In genomic region chr7:144425953-144426352, GRCm38 (mm10) we compare ENCODE assay signal across 7 mouse cellular contexts. TPM values are rescaled to one million over a fixed set of nuclear protein-coding genes. Genes with fewer than 3 reads are reported as not detected.
A peak's percentile ranks its signal among the peaks of the same experiment; 100 is the strongest.
DNase-seq lines count a peak whose midpoint lies in the region; ATAC-seq and TF ChIP-seq lines count a peak whose summit lies in the region.

No protein-coding gene starts in this region.

- intact Hi-C loops in left cerebral cortex, postnatal 4 days (cut with DNase I): loop anchor here (2.0 to 5.0 kb wide), 2 partner anchors 209 to 344 kb away; no protein-coding TSS in a partner anchor

- peak; percentile 93 for TF ChIP-seq CTCF in liver, adult 2 months (IDR thresholded peaks at IDR 0.05; ENCODE audit: low read depth, low read length)
- peak; percentile 97 for TF ChIP-seq CTCF in olfactory bulb, adult 2 months (IDR thresholded peaks at IDR 0.05; ENCODE audit: insufficient read depth, low read depth, low read length)

- no peak overlapping the region for H3K27ac ChIP-seq in liver, adult 2 months (replicated peaks; ENCODE audit: insufficient read depth, low read depth, low read length)
- H3K27ac ChIP-seq in liver, embryonic 11.5 days (ENCODE audit: low read depth, low read length): no peak overlapping the region
- H3K27ac ChIP-seq in olfactory bulb, adult 2 months (ENCODE audit: insufficient read depth, low read depth, low read length): no peak overlapping the region

- WGBS in liver, adult 2 months: 13% methylated on average over 8 of the region's 8 CpGs
- WGBS in liver, embryonic 11.5 days: 13% methylated on average over 8 of the region's 8 CpGs
- WGBS in olfactory bulb, adult 2 months: 3% methylated on average over 8 of the region's 8 CpGs

- H3K36me3 ChIP-seq in liver, adult 2 months (ENCODE audit: control insufficient read depth, insufficient read depth, low read length): no peaks in the 10 kb centered on the region
- H3K36me3 ChIP-seq in liver, embryonic 11.5 days (ENCODE audit: control insufficient read depth, insufficient read depth, low read length): no peaks in the 10 kb centered on the region

- TF ChIP-seq POLR2A in liver, adult 2 months (IDR thresholded peaks at IDR 0.05; ENCODE audit: extremely low read depth, insufficient read depth, low read length): no peak
- TF ChIP-seq POLR2A in olfactory bulb, adult 2 months (IDR thresholded peaks at IDR 0.05; ENCODE audit: insufficient read depth, low read depth, low read length): no peak

- no peak overlapping the region for H3K4me2 ChIP-seq in liver, embryonic 11.5 days

- no peaks in the 10 kb centered on the region for H3K79me2 ChIP-seq in liver, adult 2 months (ENCODE audit: control insufficient read depth, insufficient read depth, low read length)

- H3K27me3 ChIP-seq in liver, adult 2 months (ENCODE audit: control insufficient read depth, insufficient read depth, low read length): no peaks in the 10 kb centered on the region
- no peaks in the 10 kb centered on the region for H3K27me3 ChIP-seq in liver, embryonic 11.5 days (replicated peaks; ENCODE audit: control insufficient read depth, insufficient read depth, low read length)

- ATAC-seq in liver, embryonic 11.5 days (replicated peaks; ENCODE audit: low FRiP score): no peak

- peak; percentile 16 for DNase-seq in liver, adult 2 months (ENCODE audit: extremely low read depth, low read depth, low spot score)
- DNase-seq in liver, embryonic 11.5 days (ENCODE audit: low spot score): no peak
- DNase-seq in NIH3T3 (ENCODE audit: low read depth): peak; percentile 79
- DNase-seq in cerebellum, adult 9-10 months: peak; percentile 52
- DNase-seq in forelimb bud, embryonic 11.5 days (ENCODE audit: low read depth, low spot score): peak; percentile 47
- peak; percentile 77 for DNase-seq in left cerebral cortex, postnatal 4 days

- no peak overlapping the region for H3K4me3 ChIP-seq in liver, adult 2 months (ENCODE audit: insufficient read depth, low read depth, low read length)
- H3K4me3 ChIP-seq in liver, embryonic 11.5 days (ENCODE audit: low read depth, low read length): no peak overlapping the region
- H3K4me3 ChIP-seq in olfactory bulb, adult 2 months (ENCODE audit: insufficient read depth, low read depth, low read length): no peak overlapping the region

- H3K9ac ChIP-seq in liver, adult 2 months (ENCODE audit: low read depth, low read length): no peak overlapping the region
- H3K9ac ChIP-seq in liver, embryonic 11.5 days (ENCODE audit: low read depth, low read length): no peak overlapping the region

- H3K9me3 ChIP-seq in liver, embryonic 11.5 days (ENCODE audit: control insufficient read depth, low read length): no peaks in the 10 kb centered on the region; the same call in 1 of the 2 replicates

- H3K4me1 ChIP-seq in liver, adult 2 months (ENCODE audit: control insufficient read depth, insufficient read depth, low read length): peaks cover 1% of the 10 kb centered on the region; the same call in 1 of the 2 replicates
- no peaks in the 10 kb centered on the region for H3K4me1 ChIP-seq in liver, embryonic 11.5 days (replicated peaks; ENCODE audit: control insufficient read depth, insufficient read depth, low read length)
- peaks cover 30% of the 10 kb centered on the region for H3K4me1 ChIP-seq in olfactory bulb, adult 2 months (ENCODE audit: control insufficient read depth, insufficient read depth, low read length)

RNA-seq across cellular contexts. Expression of gene Cttn, which starts 44.9 kb away (rescaled TPM):
- total RNA-seq in liver, adult 2 months (2014; rRNA removed): 26.6 and 27.1 TPM in 2 replicates
- polyA plus RNA-seq in liver, adult 2 months (2012; rRNA removed): 31.2 and 36.1 TPM in 2 replicates
- polyA plus RNA-seq in liver, embryonic 11.5 days (2014; fragmentation: Nextera tagmentation; extraction: Ambion mirVana): 101 and 106 TPM in 2 replicates
- 100 to 1,000 TPM; 138 to 156 TPM for total RNA-seq in left cerebral cortex, postnatal 4 days (2021)
- polyA plus RNA-seq in olfactory bulb, adult 2 months (2012; ENCODE audit: insufficient read depth, insufficient read length, low replicate concordance, missing spikeins): not detected in 2 replicates
